Mouse (Mus musculus) liver (tissue): ENCODE results near the gene Miga2.

Experiments
- DNase-seq: peaks from one replicate; pipeline ENCODE4 v3.0.0-alpha.2; 2020; ENCODE audit warnings: mixed read lengths

The Miga2 gene

GRCm38 (mm10) chr2:30399191-30400171, 35.4 kb downstream of the Miga2 start:
- DNase-seq, result no peak

- no peak for DNase-seq
These were observed 37.5 kb downstream of the Miga2 start for GRCm38 (mm10) chr2:30401581-30401980.

GRCm38 (mm10) chr2:30402351-30402826, 38.4 kb downstream of the Miga2 start:
- no peak for DNase-seq

GRCm38 (mm10) chr2:30402843-30403242, 38.8 kb downstream of the Miga2 start:
- no peak for DNase-seq

- no peak for DNase-seq
These were observed 39.8 kb downstream of the Miga2 start for GRCm38 (mm10) chr2:30403870-30404269.

- no peak for DNase-seq
These were observed 43.2 kb downstream of the Miga2 start for GRCm38 (mm10) chr2:30407221-30407620.

GRCm38 (mm10) chr2:30407778-30408177, 43.7 kb downstream of the Miga2 start:
- DNase-seq, result no peak

GRCm38 (mm10) chr2:30408452-30409100, 44.5 kb downstream of the Miga2 start:
- DNase-seq, result no peak

GRCm38 (mm10) chr2:30409454-30410176, 45.6 kb downstream of the Miga2 start:
- DNase-seq, result no peak

- no peak for DNase-seq
These were observed 49.3 kb downstream of the Miga2 start for GRCm38 (mm10) chr2:30413038-30413973.

- DNase-seq, result no peak
These were observed 50.1 kb downstream of the Miga2 start for GRCm38 (mm10) chr2:30414101-30414500.

GRCm38 (mm10) chr2:30414681-30415080, 50.6 kb downstream of the Miga2 start:
- DNase-seq, result no peak

- peak; percentile 98 for DNase-seq
These were observed 51.3 kb downstream of the Miga2 start, which contains the start of gene Crat for GRCm38 (mm10) chr2:30415157-30415935. TSS of gene Crat (minus strand) at chr2:30415813.

GRCm38 (mm10) chr2:30415936-30416648, 52.1 kb downstream of the Miga2 start, which contains the start of gene Ptpa:
TSS of gene Ptpa (plus strand) at chr2:30416039.
- peak; percentile 93 for DNase-seq

GRCm38 (mm10) chr2:30416649-30416965, 52.6 kb downstream of the Miga2 start:
- no peak for DNase-seq

GRCm38 (mm10) chr2:30417154-30417553, 53.1 kb downstream of the Miga2 start:
- peak; percentile 68 for DNase-seq

- peak; percentile 71 for DNase-seq
These were observed 53.6 kb downstream of the Miga2 start for GRCm38 (mm10) chr2:30417595-30418165.

GRCm38 (mm10) chr2:30418259-30418658, 54.2 kb downstream of the Miga2 start:
- no peak for DNase-seq

- peak; percentile 37 for DNase-seq
These were observed 55.1 kb downstream of the Miga2 start for GRCm38 (mm10) chr2:30419112-30419511.

- no peak for DNase-seq
These were observed 57.4 kb downstream of the Miga2 start for GRCm38 (mm10) chr2:30421432-30421831.
